Mouse (Mus musculus): Measurements from ENCODE around the gene Tada2a. TPM values are rescaled to one million over a fixed set of nuclear protein-coding genes. Genes with fewer than 3 reads are reported as not detected.

Tada2a gene
- polyA plus RNA-seq (2012) = 0.05 and 0.15 TPM in 2 replicates

DNA sequence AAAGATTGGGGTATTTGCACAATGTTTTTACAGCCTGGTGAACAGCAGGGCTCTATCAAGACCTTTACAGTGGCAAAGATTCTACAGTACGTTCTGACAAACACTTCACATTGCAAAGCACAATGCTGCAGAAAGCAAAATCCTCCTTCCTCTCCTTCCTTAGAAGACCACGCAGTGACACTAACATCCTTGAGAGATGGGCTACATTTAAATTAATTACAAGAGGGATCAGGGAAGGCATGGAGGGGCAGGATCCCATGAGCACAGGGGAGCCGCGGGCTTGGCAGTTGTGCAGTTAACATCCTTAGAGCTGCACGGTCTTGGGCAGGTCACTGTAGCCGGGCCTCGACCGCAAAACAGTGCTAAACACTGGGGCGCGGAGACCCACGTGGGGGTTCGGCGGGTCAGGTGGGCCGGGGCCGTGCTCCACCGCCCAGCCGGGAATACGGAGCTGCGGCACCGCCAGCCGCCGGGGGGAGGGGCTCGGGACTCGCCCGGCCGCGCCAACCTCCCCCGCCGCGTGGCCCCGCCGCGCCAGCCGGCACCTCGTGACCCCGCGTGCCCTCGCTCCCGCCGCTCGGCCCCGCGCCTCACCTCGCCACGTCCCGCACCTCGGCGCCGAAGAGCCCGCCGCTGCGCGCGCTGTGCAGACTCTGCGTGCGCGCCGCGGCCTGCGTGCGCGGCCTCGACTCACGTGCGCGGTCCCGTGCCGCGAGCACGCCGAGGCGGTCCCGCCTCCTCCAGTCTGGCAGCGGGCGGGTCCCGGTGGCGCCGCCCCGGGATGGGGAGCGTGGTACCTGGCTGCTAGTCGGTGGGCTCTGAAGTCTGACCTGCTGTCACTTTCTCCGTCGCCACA lies at the start of gene Tada2a, which contains the start of gene Acaca:
TSS of gene Tada2a (minus strand) at position 658 of the 856 bp plus-strand sequence.
TSS of gene Acaca (plus strand) at position 730 of the 856 bp plus-strand sequence.
- Histone ChIP-seq H3K36me3 (ENCODE audit: control insufficient read depth) (peaks cover 23% of the 10 kb centered on the region), H3K9me3 (ENCODE audit: control insufficient read depth, low read length) (no peaks in the 10 kb centered on the region)

DNA sequence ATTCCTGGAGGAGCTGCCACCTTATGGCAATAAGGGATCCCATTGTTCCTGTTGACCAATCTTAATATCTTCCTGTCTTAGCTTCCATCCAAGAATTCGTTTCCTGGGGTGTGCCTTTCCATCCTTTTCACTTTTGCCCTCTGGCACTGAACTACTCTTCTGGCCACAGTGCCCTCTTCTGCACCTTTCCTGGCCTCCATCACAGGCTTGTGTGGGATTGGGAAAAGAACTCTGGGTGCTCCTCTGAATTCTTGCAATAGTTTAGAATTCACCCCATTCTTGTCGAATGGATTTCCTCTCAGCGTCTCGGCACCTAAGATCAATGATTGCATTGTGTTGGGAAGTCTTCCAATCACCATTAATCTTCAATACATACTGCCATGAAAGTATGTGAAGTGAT lies 49.2 kb upstream of the Tada2a start:
- H3K4me3 ChIP-seq (replicated peaks) = peak overlapping the region; percentile 69
- no peaks in the 10 kb centered on the region for H3K9me3 ChIP-seq (ENCODE audit: control insufficient read depth, low read length)
- H3K36me3 ChIP-seq (ENCODE audit: control insufficient read depth) = no peaks in the 10 kb centered on the region
- peaks cover 45% of the 10 kb centered on the region for H3K4me1 ChIP-seq (ENCODE audit: control insufficient read depth)
- no peaks in the 10 kb centered on the region for H3K27me3 ChIP-seq (ENCODE audit: control insufficient read depth)
- TF ChIP-seq GATA1 (IDR thresholded peaks at IDR 0.05; ENCODE audit: low read length) (no peak), TAL1 (IDR thresholded peaks at IDR 0.05; ENCODE audit: low read length) (no peak)

More for the DNA sequence above, at the start of gene Tada2a, which contains the start of gene Acaca:
- Histone ChIP-seq H3K4me1 (ENCODE audit: control insufficient read depth) (peaks cover 16% of the 10 kb centered on the region), H3K27me3 (ENCODE audit: control insufficient read depth) (peaks cover 23% of the 10 kb centered on the region), H3K4me3 (replicated peaks) (peak within 1 kb of the TSS; percentile 84)
- TF ChIP-seq TAL1 (IDR thresholded peaks at IDR 0.05; ENCODE audit: low read length) (no peak), GATA1 (IDR thresholded peaks at IDR 0.05; ENCODE audit: low read length) (no peak)

DNA sequence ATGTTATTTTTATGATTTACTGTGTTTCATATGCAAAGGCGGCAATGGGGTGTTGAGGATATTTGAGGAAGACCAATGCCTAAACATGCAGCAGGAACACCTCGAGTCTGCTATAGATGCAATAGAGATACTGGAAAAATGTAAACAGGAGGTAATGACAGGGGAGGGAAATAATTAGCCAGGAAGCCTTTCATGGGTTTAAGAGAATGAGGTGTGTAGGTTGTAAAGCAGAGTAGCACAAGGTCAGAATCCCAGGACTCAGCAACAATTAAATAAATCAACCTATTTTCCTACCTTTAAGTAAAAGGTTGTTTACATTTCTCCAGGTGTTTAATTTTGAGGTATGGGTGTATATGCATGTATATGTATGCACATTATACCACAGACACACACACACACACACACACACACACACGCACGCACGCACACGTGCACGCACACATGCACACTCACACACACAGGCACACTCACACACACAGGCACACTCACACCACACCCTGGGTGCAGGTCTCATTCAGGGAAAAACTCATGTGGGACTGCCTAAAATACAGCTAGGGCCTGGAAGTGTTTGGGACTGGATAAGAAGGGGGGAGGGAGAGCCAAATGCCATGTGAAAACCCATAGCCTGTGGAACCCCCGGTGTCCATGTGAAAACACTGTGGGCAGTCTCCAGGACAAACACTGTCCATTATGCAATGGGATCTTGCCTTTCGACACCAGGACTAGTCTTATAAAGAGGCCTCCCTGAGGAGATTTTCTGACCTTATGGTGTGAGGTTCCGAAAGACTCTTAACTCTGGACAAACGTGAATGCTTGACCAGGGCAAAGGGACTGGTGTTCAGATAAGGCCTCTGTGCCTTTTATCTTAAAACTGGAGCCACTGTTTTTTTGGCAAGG lies 43.4 kb upstream of the Tada2a start:
- no peak overlapping the region for H3K4me3 ChIP-seq (replicated peaks)
- TF ChIP-seq GATA1 (IDR thresholded peaks at IDR 0.05; ENCODE audit: low read length) (no peak), TAL1 (IDR thresholded peaks at IDR 0.05; ENCODE audit: low read length) (no peak)
- peaks cover 17% of the 10 kb centered on the region for H3K4me1 ChIP-seq (ENCODE audit: control insufficient read depth)
- no peaks in the 10 kb centered on the region for H3K36me3 ChIP-seq (ENCODE audit: control insufficient read depth)
- no peaks in the 10 kb centered on the region for H3K9me3 ChIP-seq (ENCODE audit: control insufficient read depth, low read length)
- H3K27me3 ChIP-seq (ENCODE audit: control insufficient read depth) = no peaks in the 10 kb centered on the region

DNA sequence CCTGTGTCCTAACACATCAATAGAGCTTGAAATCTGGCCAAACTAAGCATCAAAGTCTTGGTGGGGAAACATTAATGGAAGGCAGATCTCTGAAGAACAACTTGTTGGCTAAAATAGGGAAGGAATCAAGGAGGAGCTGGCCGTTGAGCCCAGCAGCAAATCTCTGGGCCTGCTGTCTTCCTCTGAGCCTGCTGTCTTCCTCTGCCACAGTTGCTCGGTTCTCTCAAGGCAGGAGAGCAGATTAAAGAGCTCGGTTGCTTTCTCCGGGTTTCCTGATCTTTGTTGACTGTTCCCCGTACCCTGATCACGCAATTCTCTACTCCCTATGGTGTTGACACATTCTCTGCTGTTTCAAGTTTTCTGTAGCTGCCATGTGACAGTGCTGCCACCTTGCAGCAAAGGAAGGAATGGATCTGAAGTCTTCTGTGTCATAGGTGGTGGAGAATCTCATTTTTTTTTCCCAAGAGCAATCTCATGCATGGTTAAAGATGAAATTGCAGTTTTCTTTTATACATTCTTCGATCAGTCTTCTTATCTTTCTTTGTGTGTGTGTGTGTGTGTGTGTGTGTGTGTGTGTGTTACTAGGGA lies 39.4 kb upstream of the Tada2a start:
- Histone ChIP-seq H3K27me3 (ENCODE audit: control insufficient read depth) (0 out of 2 replicates have a peak, but pooled peaks cover 2% of the 10 kb centered on the region), H3K4me1 (ENCODE audit: control insufficient read depth) (peaks cover 8% of the 10 kb centered on the region), H3K9me3 (ENCODE audit: control insufficient read depth, low read length) (no peaks in the 10 kb centered on the region), H3K36me3 (ENCODE audit: control insufficient read depth) (no peaks in the 10 kb centered on the region), H3K4me3 (replicated peaks) (no peak overlapping the region)
- no peak for TF ChIP-seq TAL1 (IDR thresholded peaks at IDR 0.05; ENCODE audit: low read length)
- no peak for TF ChIP-seq GATA1 (IDR thresholded peaks at IDR 0.05; ENCODE audit: low read length)

DNA sequence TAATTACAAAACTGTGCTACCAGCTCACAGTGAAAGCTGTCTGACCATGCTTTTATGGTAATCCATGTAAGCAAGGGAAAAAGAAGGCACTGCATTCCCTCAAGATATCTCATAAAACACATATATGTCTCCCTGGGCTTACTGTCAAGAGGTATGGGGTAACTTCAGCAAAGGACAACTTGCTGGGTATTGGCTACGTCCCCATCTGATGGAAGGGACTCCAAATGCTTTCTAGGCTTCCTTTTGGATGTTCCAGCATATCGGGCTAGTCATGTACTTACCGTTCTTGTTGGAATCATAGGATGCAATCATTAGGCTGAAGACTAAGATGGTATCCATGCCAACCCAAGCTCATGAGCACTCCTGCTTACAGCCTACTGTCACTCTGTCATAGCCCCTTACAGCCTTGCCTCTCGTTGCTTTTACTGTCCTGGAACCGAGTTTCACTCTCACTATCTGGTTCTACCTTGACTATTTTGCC lies 37.7 kb upstream of the Tada2a start, which contains the start of gene Gm11437:
TSS of gene Gm11437 (minus strand) at position 431 of the 481 bp plus-strand sequence.
- Histone ChIP-seq H3K27me3 (ENCODE audit: control insufficient read depth) (0 out of 2 replicates have a peak, but pooled peaks cover 2% of the 10 kb centered on the region), H3K36me3 (ENCODE audit: control insufficient read depth) (no peaks in the 10 kb centered on the region), H3K9me3 (ENCODE audit: control insufficient read depth, low read length) (no peaks in the 10 kb centered on the region), H3K4me1 (ENCODE audit: control insufficient read depth) (no peaks in the 10 kb centered on the region), H3K4me3 (replicated peaks) (no peak within 1 kb of the TSS)
- TF ChIP-seq TAL1 (IDR thresholded peaks at IDR 0.05; ENCODE audit: low read length) (no peak), GATA1 (IDR thresholded peaks at IDR 0.05; ENCODE audit: low read length) (no peak)

DNA sequence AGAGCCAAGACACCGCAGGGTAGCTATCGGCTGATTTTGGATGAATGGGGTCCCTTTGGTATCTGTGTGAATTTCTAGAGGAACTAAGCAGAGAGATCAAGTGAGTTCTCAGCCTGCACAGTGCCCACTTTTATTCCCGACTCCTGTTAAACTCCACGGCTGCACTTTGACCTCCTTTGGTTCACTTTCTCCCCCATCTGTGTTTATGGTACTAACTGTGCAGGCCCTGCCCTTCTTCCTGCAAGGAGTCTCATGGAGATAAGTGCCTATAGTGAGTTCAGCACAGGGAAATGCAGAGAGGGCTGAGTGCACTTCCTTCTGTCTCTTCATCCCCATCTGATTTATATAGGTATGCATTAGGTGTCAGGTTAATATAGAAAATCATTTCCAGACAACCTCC lies 35.2 kb upstream of the Tada2a start:
- Histone ChIP-seq H3K9me3 (ENCODE audit: control insufficient read depth, low read length) (no peaks in the 10 kb centered on the region), H3K4me1 (ENCODE audit: control insufficient read depth) (no peaks in the 10 kb centered on the region), H3K4me3 (replicated peaks) (no peak overlapping the region), H3K36me3 (ENCODE audit: control insufficient read depth) (no peaks in the 10 kb centered on the region), H3K27me3 (ENCODE audit: control insufficient read depth) (0 out of 2 replicates have a peak, but pooled peaks cover 2% of the 10 kb centered on the region)
- no peak for TF ChIP-seq TAL1 (IDR thresholded peaks at IDR 0.05; ENCODE audit: low read length)

DNA sequence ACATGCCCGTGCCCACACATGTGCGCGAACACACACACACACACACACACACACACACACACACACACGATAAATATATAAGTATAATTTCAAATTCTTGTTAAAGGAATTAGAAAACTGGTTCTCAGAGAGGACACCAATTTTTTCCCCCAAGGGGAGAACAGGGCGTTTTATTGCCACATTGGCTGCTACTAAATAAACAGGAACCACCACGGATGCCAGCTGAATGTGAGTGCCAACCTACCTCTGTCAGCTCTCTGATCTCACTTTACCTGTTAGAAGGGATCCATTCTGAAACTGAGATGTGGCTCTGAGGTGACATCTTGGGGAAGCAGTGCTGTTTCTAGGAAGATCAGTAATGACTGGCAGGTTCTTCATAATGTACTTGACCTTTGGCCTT lies 34.7 kb upstream of the Tada2a start:
- no peaks in the 10 kb centered on the region for H3K4me1 ChIP-seq (ENCODE audit: control insufficient read depth)
- H3K4me3 ChIP-seq (replicated peaks) = no peak overlapping the region
- no peaks in the 10 kb centered on the region for H3K9me3 ChIP-seq (ENCODE audit: control insufficient read depth, low read length)
- TF ChIP-seq GATA1 (IDR thresholded peaks at IDR 0.05; ENCODE audit: low read length) (no peak), TAL1 (IDR thresholded peaks at IDR 0.05; ENCODE audit: low read length) (no peak)
- H3K36me3 ChIP-seq (ENCODE audit: control insufficient read depth) = no peaks in the 10 kb centered on the region
- 0 out of 2 replicates have a peak, but pooled peaks cover 2% of the 10 kb centered on the region for H3K27me3 ChIP-seq (ENCODE audit: control insufficient read depth)

DNA sequence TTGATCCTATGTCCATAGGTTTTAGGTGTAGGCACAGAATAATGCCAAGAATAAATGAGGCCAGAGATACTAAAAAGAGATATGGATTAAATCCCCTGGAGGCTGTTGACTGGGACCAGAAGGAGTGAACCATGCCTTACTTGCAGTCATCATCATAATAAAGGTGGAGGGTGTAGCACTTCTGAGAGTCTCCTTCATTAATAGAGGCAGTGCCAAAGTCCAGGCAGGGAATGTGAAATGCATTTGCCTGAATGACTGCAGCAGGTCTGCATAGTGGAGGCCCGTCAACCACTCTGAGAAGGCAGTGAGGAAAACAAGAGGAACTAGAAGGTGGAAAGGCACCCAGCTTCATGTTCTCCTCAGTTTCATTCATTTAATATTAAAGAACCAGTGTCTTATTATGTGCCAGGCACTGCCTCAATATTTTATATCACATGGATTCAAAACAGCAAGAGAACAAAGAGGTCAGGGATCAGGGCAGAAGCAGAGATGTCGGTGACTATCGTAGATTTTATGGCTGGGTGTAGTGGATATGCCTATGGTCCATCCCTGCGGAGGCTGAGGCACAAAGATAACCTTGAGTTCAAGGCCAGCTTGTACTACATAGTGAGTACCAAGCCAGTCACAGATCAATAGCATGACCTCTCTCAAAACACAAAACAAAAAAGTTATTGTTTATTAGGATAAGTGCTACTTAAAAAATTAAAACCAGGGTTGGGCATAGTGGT lies 27.3 kb upstream of the Tada2a start:
- TF ChIP-seq GATA1 (IDR thresholded peaks at IDR 0.05; ENCODE audit: low read length) (no peak), TAL1 (IDR thresholded peaks at IDR 0.05; ENCODE audit: low read length) (no peak)
- no peaks in the 10 kb centered on the region for H3K9me3 ChIP-seq (ENCODE audit: control insufficient read depth, low read length)
- no peaks in the 10 kb centered on the region; the same call in 1 of the 2 replicates for H3K27me3 ChIP-seq (ENCODE audit: control insufficient read depth)
- H3K4me3 ChIP-seq (replicated peaks) = no peak overlapping the region
- no peaks in the 10 kb centered on the region for H3K4me1 ChIP-seq (ENCODE audit: control insufficient read depth)
- H3K36me3 ChIP-seq (ENCODE audit: control insufficient read depth) = no peaks in the 10 kb centered on the region
